Mouse (Mus musculus) limb, embryonic 14.5 days (tissue): ENCODE measurements around the gene Dctn5. TPM values are rescaled to one million over a fixed set of nuclear protein-coding genes. Genes with fewer than 3 reads are reported as not detected.
"Not testable (repeated sequence)": the region's sequence is repeated elsewhere in the genome, so short reads cannot be mapped to it uniquely, and the experiment has no call there.

Experiments
- ATAC-seq: fragments of 200-750 bp; cut with Nextera tagmentation; 2 replicates; pipeline ENCODE4 v1.8.0; 2017; ENCODE audit warnings: low read depth, moderate number of reproducible peaks, moderate TSS enrichment; ENCODE audit not compliant: low FRiP score
- DNase-seq: peaks from one replicate; pipeline ENCODE4 v3.0.0-alpha.2; 2015; ENCODE audit warnings: low spot score
- H3K27ac ChIP-seq: fragments of 300-500 bp; sonication (generic); replicated peaks from 2 replicates; pipeline ENCODE4 v1.5.1; 2014; ENCODE audit warnings: low read depth, mild to moderate bottlenecking, low read length, moderate library complexity, mixed read lengths
- H3K27me3 ChIP-seq: fragments of 300-500 bp; sonication (generic); 2 replicates; pipeline ENCODE4 v1.6.1; 2014; ENCODE audit warnings: low read length, mixed read lengths; ENCODE audit not compliant: control insufficient read depth, insufficient read depth
- H3K36me3 ChIP-seq: fragments of 300-500 bp; sonication (generic); 2 replicates; pipeline ENCODE4 v1.6.1; 2014; ENCODE audit warnings: mild to moderate bottlenecking, low read length, moderate library complexity, mixed read lengths; ENCODE audit not compliant: control insufficient read depth, insufficient read depth
- H3K4me1 ChIP-seq: fragments of 300-500 bp; sonication (generic); 2 replicates; pipeline ENCODE4 v1.6.1; 2014; ENCODE audit warnings: antibody characterized with exemption, low read length, mixed read lengths; ENCODE audit not compliant: control insufficient read depth, insufficient read depth
- H3K4me2 ChIP-seq: fragments of 300-500 bp; sonication (generic); replicated peaks from 2 replicates; pipeline ENCODE4 v1.6.1; 2014; ENCODE audit warnings: low read depth, mild to moderate bottlenecking, low read length, moderate library complexity; ENCODE audit not compliant: severe bottlenecking
- H3K4me3 ChIP-seq: fragments of 300-500 bp; sonication (generic); replicated peaks from 2 replicates; pipeline ENCODE4 v1.5.1; 2014; ENCODE audit warnings: low read length
- H3K9ac ChIP-seq: fragments of 300-500 bp; sonication (generic); 2 replicates; pipeline ENCODE4 v1.6.1; 2014; ENCODE audit warnings: mild to moderate bottlenecking, low read depth, low read length, moderate library complexity; ENCODE audit not compliant: severe bottlenecking
- H3K9me3 ChIP-seq: fragments of 300-500 bp; sonication (generic); 2 replicates; pipeline ENCODE4 v1.6.1; 2016; ENCODE audit warnings: low read length; ENCODE audit not compliant: control insufficient read depth
- POLR2A ChIP-seq: fragments of 200-500 bp; IDR thresholded peaks from 2 replicates; pipeline ENCODE4 v1.8.0; 2012; ENCODE audit warnings: inconsistent platforms, mild to moderate bottlenecking, moderate library complexity, borderline replicate concordance; ENCODE audit not compliant: insufficient read depth, insufficient read length; ENCODE audit errors: extremely low read depth
- WGBS: fragments of 180-500 bp; shearing (Covaris S2); extraction: QIAGEN DNeasy Blood & Tissue Kit; methylation state at CpG from one replicate; pipeline ENCODE4 v1.1.7; 2014; 5-methylcytosine and 5-hydroxymethylcytosine counted together
- polyA plus RNA-seq, 2 experiments: library from polyadenylated mRNA; depleted of rRNA in 1 of 2; stranded (reverse) in 1 of 2; unstranded in 1 of 2; fragments of >200 nt; fragmentation: Nextera tagmentation in 1 of 2; extraction: Ambion mirVana in 1 of 2; gene quantifications; 2 replicates each; pipeline versions ENCODE4 v1.2.1 to v1.2.3; 2012 to 2014

Dctn5 gene
- polyA plus RNA-seq, 2 experiments = 109 to 120 TPM

- no peak overlapping the region for H3K4me3 ChIP-seq
- no peak for TF ChIP-seq POLR2A
- peaks cover 8% of the 10 kb centered on the region for H3K4me1 ChIP-seq
- no peak overlapping the region for H3K27ac ChIP-seq
- DNase-seq (peak; percentile 42), ATAC-seq (no peak)
- WGBS = 65% methylated on average over 4 of the region's 4 CpGs
- peaks cover 39% of the 10 kb centered on the region for H3K36me3 ChIP-seq
- no peak overlapping the region for H3K9ac ChIP-seq
- no peaks in the 10 kb centered on the region for H3K27me3 ChIP-seq
- no peaks in the 10 kb centered on the region for H3K9me3 ChIP-seq
- H3K4me2 ChIP-seq = no peak overlapping the region
These were observed 33.6 kb upstream of the Dctn5 start for GRCm38 (mm10) chr7:122099222-122099621.

- 6% methylated on average over 21 of the region's 28 CpGs for WGBS
- Histone ChIP-seq H3K4me2 (peak overlapping the region; percentile 79), H3K4me3 (peak overlapping the region; percentile 66), H3K36me3 (peaks cover 19% of the 10 kb centered on the region), H3K9ac (peak overlapping the region; percentile 85)
- not testable (repeated sequence) for H3K27ac ChIP-seq, H3K4me1 ChIP-seq, H3K27me3 ChIP-seq, H3K9me3 ChIP-seq, DNase-seq
- ATAC-seq = peak; percentile 68
These were observed 31.7 kb upstream of the Dctn5 start for GRCm38 (mm10) chr7:122101014-122101746.

GRCm38 (mm10) chr7:122101747-122102244, 31.0 kb upstream of the Dctn5 start, which contains the start of gene Ndufab1:
Ndufab1 (minus strand) TSS chr7:122101886.
- Histone ChIP-seq H3K27ac (no peak within 1 kb of the TSS), H3K4me3 (peak within 1 kb of the TSS; percentile 66), H3K27me3 (no peaks in the 10 kb centered on the region), H3K36me3 (peaks cover 18% of the 10 kb centered on the region), H3K9ac (peak within 1 kb of the TSS; percentile 85), H3K4me2 (peak within 1 kb of the TSS; percentile 79), H3K4me1 (peaks cover 8% of the 10 kb centered on the region), H3K9me3 (no peaks in the 10 kb centered on the region)
- DNase-seq (peak; percentile 93), ATAC-seq (peak; percentile 99)
- 0 out of 2 replicates have a peak, but pooled peaks have one; percentile 13 for TF ChIP-seq POLR2A
- WGBS = 1% methylated on average over 34 of the region's 43 CpGs

- Histone ChIP-seq H3K27me3 (no peaks in the 10 kb centered on the region), H3K4me3 (no peak overlapping the region), H3K4me1 (no peaks in the 10 kb centered on the region), H3K9ac (no peak overlapping the region), H3K4me2 (no peak overlapping the region), H3K27ac (no peak overlapping the region), H3K9me3 (no peaks in the 10 kb centered on the region), H3K36me3 (peaks cover 16% of the 10 kb centered on the region)
- DNase-seq = no peak
- 92% methylated on average over 6 of the region's 6 CpGs for WGBS
- TF ChIP-seq POLR2A = no peak
- ATAC-seq = no peak
These were observed 24.6 kb upstream of the Dctn5 start for GRCm38 (mm10) chr7:122108206-122108605.

GRCm38 (mm10) chr7:122123518-122123917, 9.3 kb upstream of the Dctn5 start:
- WGBS = 80% methylated on average over 4 of the region's 4 CpGs
- Histone ChIP-seq H3K36me3 (peaks cover 49% of the 10 kb centered on the region), H3K9ac (no peak overlapping the region), H3K4me3 (no peak overlapping the region), H3K27me3 (no peaks in the 10 kb centered on the region), H3K9me3 (no peaks in the 10 kb centered on the region), H3K27ac (no peak overlapping the region), H3K4me2 (no peak overlapping the region), H3K4me1 (no peaks in the 10 kb centered on the region)
- no peak for TF ChIP-seq POLR2A
- ATAC-seq (no peak), DNase-seq (no peak)
